Mouse (Mus musculus) CH12F3 (cell line): ENCODE measurements around the gene Fam166b.

Experiments
- in situ Hi-C: fragments of 300-500 bp; cut with MboI; formaldehyde crosslinking; loops from 2 replicates; pipeline ENCODE4 v1.14.3; 2020; ENCODE audit warnings: low sequenced_read_pairs

Fam166b gene

GRCm38 (mm10) chr4:43383246-43384082, 45.5 kb downstream of the Fam166b start:
- in situ Hi-C loops, result no loop called here

- in situ Hi-C loops, result no loop called here
Measured at GRCm38 (mm10) chr4:43382155-43383020, 46.5 kb downstream of the Fam166b start.

GRCm38 (mm10) chr4:43381408-43382154, 47.4 kb downstream of the Fam166b start, which contains the start of gene Rusc2:
Gene Rusc2, plus strand, starts transcription at chr4:43381979.
- in situ Hi-C loops, result no loop called here

GRCm38 (mm10) chr4:43380951-43381350, 48.0 kb downstream of the Fam166b start:
- in situ Hi-C loops, result no loop called here

- in situ Hi-C loops, result no loop called here
Measured at GRCm38 (mm10) chr4:43379601-43380000, 49.3 kb downstream of the Fam166b start.
